Mouse (Mus musculus) midbrain, embryonic 10.5 days (tissue): ENCODE measurements at regions not wholly inside any gene's neighbourhood (a gene's known extent, or its start where the extent isn't known, plus 50 kb on each side); places are given as distances from the start of the nearest gene placed in this dataset.

Experiments used
- DNase-seq: peaks from one replicate; pipeline ENCODE4 v3.0.0-alpha.2; 2017; ENCODE audit warnings: low spot score
- H3K27ac ChIP-seq: fragments of 300-500 bp; sonication (generic); replicated peaks from 2 replicates; pipeline ENCODE4 v1.5.1; 2016; ENCODE audit warnings: mild to moderate bottlenecking
- H3K27me3 ChIP-seq: fragments of 300-500 bp; sonication (generic); 2 replicates; pipeline ENCODE4 v1.6.1; 2016; ENCODE audit warnings: low read depth, mild to moderate bottlenecking; ENCODE audit not compliant: poor library complexity, severe bottlenecking
- H3K36me3 ChIP-seq: fragments of 300-500 bp; sonication (generic); 2 replicates; pipeline ENCODE4 v1.6.1; 2016; ENCODE audit warnings: mild to moderate bottlenecking, moderate library complexity
- H3K4me1 ChIP-seq: fragments of 300-500 bp; sonication (generic); 2 replicates; pipeline ENCODE4 v1.6.1; 2016
- H3K4me3 ChIP-seq: fragments of 300-500 bp; sonication (generic); 2 replicates; pipeline ENCODE4 v1.5.1; 2016; ENCODE audit warnings: mild to moderate bottlenecking, moderate library complexity
- H3K9me3 ChIP-seq: fragments of 300-500 bp; sonication (generic); replicated peaks from 2 replicates; pipeline ENCODE4 v1.6.1; 2016; ENCODE audit warnings: mild to moderate bottlenecking
- WGBS: fragments of 180-500 bp; shearing (Covaris S2); methylation state at CpG from one replicate; pipeline ENCODE4 v1.1.7; 2016; 5-methylcytosine and 5-hydroxymethylcytosine counted together

DNA sequence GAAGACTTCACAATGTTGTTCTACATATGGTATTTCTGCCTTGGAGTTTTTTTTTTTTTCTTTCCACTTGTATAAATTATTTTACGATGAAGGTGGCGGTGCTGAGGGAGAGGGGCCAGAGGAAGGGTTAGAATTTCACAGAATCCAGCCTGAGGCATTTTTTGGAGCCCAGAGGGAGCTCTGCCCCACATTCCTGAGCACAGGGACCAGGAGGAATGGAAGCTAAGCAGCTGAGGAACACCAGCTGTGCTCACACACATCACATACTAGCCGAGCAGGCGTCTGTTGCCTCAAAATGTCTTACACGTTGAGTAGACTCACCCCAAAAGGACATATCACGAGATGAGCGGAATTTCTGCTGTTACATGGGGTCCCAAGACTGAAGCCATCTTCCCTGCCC lies 414.1 kb upstream of the Zmiz1 start:
- Histone ChIP-seq H3K36me3 (no peaks in the 10 kb centered on the region), H3K4me1 (peaks cover 22% of the 10 kb centered on the region), H3K9me3 (no peaks in the 10 kb centered on the region), H3K27ac (0 out of 2 replicates have a peak overlapping the region, but pooled peaks have one; percentile 1), H3K4me3 (no peak overlapping the region), H3K27me3 (no peaks in the 10 kb centered on the region; the same call in 1 of the 2 replicates)
- no peak for DNase-seq
- 74% methylated on average over 7 of the region's 7 CpGs for WGBS

DNA sequence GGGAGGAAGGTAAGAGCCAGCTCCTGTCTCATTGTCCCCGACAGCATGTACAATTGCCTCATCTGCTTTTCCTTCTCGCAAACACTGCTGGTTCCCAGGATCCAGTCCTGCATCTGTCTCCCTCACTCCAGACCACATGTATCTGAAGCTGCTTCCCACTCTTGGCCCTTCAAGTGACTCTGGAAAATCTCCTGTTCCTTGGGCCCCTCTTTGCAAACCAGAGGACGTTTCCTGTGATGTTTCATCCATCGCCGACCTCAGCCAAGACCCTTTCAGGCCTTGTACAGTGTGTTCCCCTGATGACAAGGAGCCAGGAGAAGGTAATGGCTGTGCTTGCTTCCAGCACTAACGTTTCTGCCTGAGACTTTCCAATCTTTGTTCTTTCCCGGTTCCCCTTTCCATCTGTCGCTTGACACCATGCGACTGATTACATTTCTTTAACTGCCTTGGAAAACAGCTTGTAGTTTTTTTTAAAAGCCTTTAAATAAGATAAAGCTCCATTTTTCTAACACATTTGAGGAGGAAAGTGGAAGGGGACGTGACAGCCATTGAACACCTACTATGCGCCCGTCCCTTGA lies 408.2 kb upstream of the Zmiz1 start:
- Histone ChIP-seq H3K9me3 (no peaks in the 10 kb centered on the region), H3K27me3 (no peaks in the 10 kb centered on the region; the same call in 1 of the 2 replicates), H3K4me3 (no peak overlapping the region), H3K27ac (no peak overlapping the region), H3K4me1 (peaks cover 9% of the 10 kb centered on the region; the same call in 1 of the 2 replicates), H3K36me3 (no peaks in the 10 kb centered on the region)
- 83% methylated on average over 12 of the region's 12 CpGs for WGBS
- no peak for DNase-seq

DNA sequence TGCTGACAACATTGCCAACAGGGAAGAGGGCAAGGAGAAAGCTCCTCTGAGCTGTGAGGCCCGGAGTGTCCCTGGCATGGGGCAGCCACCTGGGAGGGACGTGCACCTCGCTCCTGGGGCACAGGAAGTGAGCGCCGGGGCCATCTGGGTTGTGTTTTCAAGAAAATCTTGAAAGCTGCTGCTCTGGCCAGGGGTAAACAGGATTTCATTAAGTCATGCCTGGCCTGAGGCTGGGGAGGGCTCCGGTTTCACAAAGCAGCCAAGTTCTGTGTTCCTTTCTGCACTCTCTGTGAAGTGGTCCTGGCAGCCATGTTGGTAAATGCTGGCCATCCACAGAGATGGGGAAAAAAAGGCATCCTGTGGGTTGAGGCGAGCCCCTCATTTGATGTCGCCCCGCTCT lies 406.8 kb upstream of the Zmiz1 start:
- Histone ChIP-seq H3K4me3 (no peak overlapping the region), H3K27ac (peak overlapping the region; percentile 61), H3K36me3 (no peaks in the 10 kb centered on the region), H3K9me3 (no peaks in the 10 kb centered on the region), H3K4me1 (peaks cover 6% of the 10 kb centered on the region; the same call in 1 of the 2 replicates), H3K27me3 (no peaks in the 10 kb centered on the region; the same call in 1 of the 2 replicates)
- DNase-seq = no peak
- WGBS = 84% methylated on average over 9 of the region's 9 CpGs

DNA sequence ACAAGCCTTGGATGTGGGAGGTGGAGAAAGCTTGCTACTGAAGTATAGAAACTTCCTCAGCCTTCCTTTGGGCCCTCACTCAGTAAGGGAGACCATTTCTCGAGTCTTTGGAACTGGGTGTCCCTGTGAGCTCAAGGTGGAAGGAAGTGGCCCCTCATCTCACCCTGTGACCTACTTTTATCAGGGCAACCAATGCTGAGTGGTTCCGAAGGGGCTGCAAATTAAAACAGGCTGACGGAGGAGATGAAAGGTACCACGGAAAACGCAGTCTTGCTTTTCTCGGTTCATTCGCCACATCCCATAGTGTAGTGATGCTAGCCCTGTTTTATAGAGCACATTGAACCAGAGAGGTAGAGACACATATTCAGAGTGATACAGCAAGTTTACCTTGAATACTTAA lies 399.6 kb upstream of the Zmiz1 start:
- no peaks in the 10 kb centered on the region for H3K36me3 ChIP-seq
- 82% methylated on average over 7 of the region's 7 CpGs for WGBS
- peaks cover 9% of the 10 kb centered on the region for H3K27me3 ChIP-seq
- H3K4me1 ChIP-seq = peaks cover 28% of the 10 kb centered on the region
- DNase-seq = no peak
- no peaks in the 10 kb centered on the region for H3K9me3 ChIP-seq
- H3K27ac ChIP-seq = peak overlapping the region; percentile 30; the same call in 1 of the 2 replicates
- H3K4me3 ChIP-seq = no peak overlapping the region

DNA sequence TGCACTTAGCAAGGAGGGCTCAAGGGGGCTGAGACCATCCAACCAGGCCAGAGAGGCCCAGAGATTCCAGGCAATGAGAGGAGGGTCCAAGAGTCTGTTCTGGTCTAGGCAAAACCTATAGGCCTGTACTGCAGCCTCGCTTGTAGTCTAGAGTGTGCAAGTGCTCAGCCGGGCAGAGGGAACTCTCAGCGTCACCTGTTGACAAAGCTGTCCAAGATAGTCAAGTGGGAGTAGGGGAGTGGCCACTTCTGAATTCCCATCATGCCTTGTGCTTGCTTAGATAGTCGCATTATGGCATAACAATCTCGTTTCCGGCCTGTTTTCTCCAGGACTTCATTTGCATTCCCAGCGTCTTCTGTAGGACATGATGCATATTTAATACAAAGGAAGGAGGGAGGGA lies 398.7 kb upstream of the Zmiz1 start:
- 90% methylated on average over 7 of the region's 7 CpGs for WGBS
- Histone ChIP-seq H3K4me1 (peaks cover 37% of the 10 kb centered on the region), H3K4me3 (no peak overlapping the region), H3K9me3 (no peaks in the 10 kb centered on the region), H3K27ac (no peak overlapping the region), H3K27me3 (peaks cover 14% of the 10 kb centered on the region), H3K36me3 (no peaks in the 10 kb centered on the region)
- no peak for DNase-seq

DNA sequence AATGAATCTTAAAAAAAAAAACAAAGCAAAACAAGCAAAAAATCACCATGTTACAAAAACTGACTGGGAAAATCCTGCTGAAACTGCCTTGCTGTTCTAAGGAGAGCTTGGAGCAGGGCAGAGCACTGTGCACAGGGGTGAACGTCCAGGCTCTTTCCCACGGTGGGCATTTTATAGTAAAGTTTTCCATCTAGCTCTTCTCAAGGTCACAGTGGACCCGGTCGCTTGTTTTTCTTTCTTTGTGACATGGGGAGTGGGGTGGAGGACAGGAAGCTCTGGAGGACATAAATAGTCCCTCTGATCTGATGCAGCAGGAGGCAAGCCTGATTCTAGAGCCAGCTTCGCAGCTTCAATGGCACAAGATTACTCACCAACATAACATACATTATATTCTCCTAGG lies 395.9 kb upstream of the Zmiz1 start:
- Histone ChIP-seq H3K36me3 (no peaks in the 10 kb centered on the region), H3K9me3 (no peaks in the 10 kb centered on the region), H3K4me3 (no peak overlapping the region), H3K27ac (no peak overlapping the region), H3K27me3 (peaks cover 14% of the 10 kb centered on the region), H3K4me1 (peaks cover 59% of the 10 kb centered on the region)
- 85% methylated on average over 5 of the region's 5 CpGs for WGBS
- no peak for DNase-seq

DNA sequence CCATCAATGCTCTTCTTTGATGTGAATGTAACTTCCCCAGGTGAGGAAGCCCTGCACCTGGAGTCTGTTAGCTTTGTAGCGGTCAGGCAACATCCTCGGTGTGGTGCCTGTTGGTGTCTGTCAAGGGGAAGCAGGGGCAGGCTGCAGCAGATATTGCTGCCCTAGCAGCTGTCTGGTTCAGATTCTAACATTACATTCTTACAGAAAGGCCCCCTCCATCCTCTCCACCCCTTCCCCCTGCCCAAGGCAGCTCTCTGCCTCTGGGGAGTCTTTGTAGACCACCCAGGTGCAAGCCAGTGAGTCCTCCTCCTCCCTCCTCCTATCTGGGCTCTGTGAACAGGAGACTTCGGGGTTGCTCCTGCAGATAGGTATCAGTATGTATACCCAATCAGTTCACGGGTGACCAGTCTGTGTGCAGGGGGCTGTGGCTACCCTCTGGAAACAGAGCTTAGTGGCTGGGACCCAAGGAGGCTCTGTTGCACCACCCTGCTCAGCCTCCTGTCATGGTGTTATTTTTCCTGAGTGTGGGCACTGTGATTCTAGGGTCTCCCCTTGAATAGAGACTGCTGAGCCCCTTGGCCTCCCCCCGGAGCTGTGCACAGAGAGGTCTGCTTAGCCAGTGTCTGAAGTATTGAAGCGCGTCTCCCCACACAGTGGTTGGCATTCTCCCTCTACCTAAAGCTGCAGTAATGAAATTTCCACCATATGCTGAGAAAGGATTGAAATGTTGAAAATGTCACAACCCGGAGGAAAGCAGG lies 394.6 kb upstream of the Zmiz1 start:
- peak overlapping the region; percentile 73 for H3K27ac ChIP-seq
- H3K36me3 ChIP-seq = no peaks in the 10 kb centered on the region
- H3K4me1 ChIP-seq = peaks cover 49% of the 10 kb centered on the region
- no peaks in the 10 kb centered on the region for H3K9me3 ChIP-seq
- no peak for DNase-seq
- H3K27me3 ChIP-seq = peaks cover 14% of the 10 kb centered on the region
- no peak overlapping the region for H3K4me3 ChIP-seq
- WGBS = 53% methylated on average over 8 of the region's 8 CpGs

DNA sequence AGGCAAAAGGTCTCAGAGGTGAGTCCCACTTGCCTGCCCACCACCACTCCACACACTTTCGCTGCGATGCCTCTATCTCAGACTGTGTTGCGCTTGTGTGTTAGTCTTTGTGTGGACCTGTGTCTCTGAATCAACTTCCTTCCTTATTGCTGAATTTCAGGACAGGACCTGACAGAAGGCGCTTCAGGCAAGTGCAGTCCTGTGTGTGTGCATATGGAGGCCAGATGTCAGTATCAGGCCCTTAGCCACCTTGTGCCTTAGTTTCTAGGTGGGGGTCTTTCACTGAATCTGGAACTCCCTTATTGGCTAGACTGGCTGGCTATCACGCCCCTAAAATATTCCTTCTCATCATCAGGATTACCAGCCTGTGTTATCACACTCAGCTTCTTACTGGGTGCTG lies 391.6 kb upstream of the Zmiz1 start:
- DNase-seq = no peak
- peaks cover 43% of the 10 kb centered on the region for H3K4me1 ChIP-seq

DNA sequence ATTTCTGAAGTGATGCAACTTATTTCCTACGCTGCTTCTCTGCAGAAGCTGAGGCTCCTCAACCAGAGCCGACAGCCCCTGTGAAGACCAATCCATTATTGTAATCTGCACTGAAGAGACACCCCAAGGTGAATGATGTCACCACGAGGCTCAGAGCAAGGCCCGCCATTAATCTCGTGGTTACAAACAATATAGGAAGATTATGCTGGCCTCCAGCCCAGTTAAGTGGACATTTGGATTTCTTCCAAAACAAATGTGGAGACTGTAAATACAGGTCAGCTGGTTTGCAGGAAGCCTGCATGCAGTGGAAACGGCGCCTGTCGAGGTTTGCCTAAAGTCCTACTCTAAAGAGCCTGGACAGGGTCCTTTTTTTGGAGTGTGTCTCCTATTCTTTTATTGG lies 390.6 kb upstream of the Zmiz1 start:
- H3K4me1 ChIP-seq = peaks cover 47% of the 10 kb centered on the region
- H3K27ac ChIP-seq = no peak overlapping the region
- no peaks in the 10 kb centered on the region for H3K9me3 ChIP-seq
- no peaks in the 10 kb centered on the region for H3K36me3 ChIP-seq
- no peak overlapping the region for H3K4me3 ChIP-seq
- no peak for DNase-seq
- peaks cover 10% of the 10 kb centered on the region for H3K27me3 ChIP-seq
- 82% methylated on average over 8 of the region's 8 CpGs for WGBS

More for the DNA sequence above, 391.6 kb upstream of the Zmiz1 start:
- Histone ChIP-seq H3K36me3 (no peaks in the 10 kb centered on the region), H3K27ac (no peak overlapping the region), H3K4me3 (no peak overlapping the region), H3K9me3 (no peaks in the 10 kb centered on the region), H3K27me3 (peaks cover 14% of the 10 kb centered on the region)
- 90% methylated on average over 5 of the region's 5 CpGs for WGBS

DNA sequence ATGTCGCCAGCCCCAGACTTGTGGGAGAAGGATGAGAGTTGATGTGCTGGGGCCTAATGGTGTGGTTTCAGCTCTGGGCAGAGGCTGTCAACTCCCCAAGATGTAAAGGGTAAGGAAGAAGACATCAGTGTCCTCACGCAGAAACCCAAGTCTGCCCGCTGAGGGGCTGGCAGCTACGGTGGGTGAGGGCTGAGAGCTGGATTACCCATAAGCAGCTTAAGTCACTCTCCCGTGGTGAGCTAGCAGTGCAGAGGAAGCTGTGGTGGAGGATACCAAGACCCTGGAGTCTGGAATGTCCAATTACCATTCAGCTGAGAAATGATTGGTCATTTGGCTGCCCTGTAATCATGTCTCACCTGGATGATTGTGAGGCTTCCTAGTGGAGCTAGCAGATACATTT lies 385.8 kb upstream of the Zmiz1 start:
- Histone ChIP-seq H3K36me3 (no peaks in the 10 kb centered on the region), H3K27me3 (no peaks in the 10 kb centered on the region; the same call in none of the 2 replicates), H3K27ac (0 out of 2 replicates have a peak overlapping the region, but pooled peaks have one; percentile 28), H3K4me1 (peaks cover 20% of the 10 kb centered on the region), H3K9me3 (no peaks in the 10 kb centered on the region), H3K4me3 (no peak overlapping the region)
- DNase-seq = no peak
- WGBS = 21% methylated on average over 5 of the region's 5 CpGs

DNA sequence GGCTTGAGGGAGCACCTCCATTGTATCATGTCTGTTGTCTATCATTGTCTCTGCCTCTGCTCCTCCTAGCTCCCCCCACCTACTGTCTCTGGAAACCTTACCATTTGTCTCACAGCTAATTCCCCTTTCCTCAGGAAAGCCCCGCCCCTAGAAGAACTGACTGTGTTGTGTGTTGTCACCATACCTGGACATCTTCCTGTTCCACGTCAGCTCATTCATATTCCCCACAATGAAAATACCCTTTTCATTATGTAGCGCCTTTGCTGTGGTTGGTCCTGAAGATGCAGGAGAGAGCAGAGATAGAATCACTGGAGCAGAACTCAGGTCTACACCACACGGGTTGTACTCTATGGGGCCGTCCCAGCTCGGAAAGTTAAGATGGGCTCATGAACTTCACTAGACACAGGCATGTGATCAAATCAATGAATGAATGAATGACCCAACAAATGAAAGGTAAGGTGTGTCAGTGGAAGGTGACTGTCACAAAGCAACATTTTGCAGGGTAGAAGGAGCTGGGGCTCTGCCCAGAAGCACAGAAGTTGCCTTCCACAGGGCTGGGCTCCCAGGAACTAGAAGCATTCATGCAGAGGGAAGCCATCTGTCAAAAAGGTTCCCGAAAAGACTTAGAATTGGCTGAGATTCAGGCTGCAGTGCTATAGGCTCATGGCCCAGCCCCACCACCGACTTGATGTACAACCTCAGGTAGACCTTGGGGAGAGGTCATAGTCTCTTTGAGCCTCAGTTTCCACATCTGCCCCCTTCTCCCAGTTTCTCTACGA lies 384.8 kb upstream of the Zmiz1 start:
- WGBS = 89% methylated on average over 9 of the region's 9 CpGs
- Histone ChIP-seq H3K4me3 (no peak overlapping the region), H3K27ac (no peak overlapping the region), H3K27me3 (no peaks in the 10 kb centered on the region; the same call in none of the 2 replicates), H3K4me1 (peaks cover 20% of the 10 kb centered on the region), H3K36me3 (no peaks in the 10 kb centered on the region), H3K9me3 (no peaks in the 10 kb centered on the region)
- DNase-seq = no peak

DNA sequence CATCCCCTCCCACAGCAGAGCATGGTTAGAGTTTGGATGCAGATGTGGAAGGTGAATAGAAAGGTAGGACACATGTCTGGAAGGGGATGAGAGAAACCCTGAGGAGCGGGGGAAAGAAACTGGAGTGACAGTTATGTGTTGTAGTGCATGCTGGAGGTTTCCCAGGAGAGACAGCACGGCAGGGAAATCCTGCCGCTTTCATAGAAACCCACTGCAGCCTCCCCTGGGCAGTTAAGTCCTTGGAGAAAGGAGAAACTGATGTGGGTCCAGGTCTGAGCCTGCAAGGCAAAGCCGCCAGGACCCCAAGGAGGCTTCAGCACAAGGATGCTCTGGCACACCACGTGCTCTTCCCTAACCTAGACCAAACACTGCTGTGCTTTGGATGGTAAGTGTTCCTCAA lies 384.1 kb upstream of the Zmiz1 start:
- 93% methylated on average over 5 of the region's 5 CpGs for WGBS
- no peak for DNase-seq
- Histone ChIP-seq H3K27me3 (no peaks in the 10 kb centered on the region; the same call in none of the 2 replicates), H3K4me1 (peaks cover 20% of the 10 kb centered on the region), H3K4me3 (no peak overlapping the region), H3K27ac (peak overlapping the region; percentile 57; the same call in 1 of the 2 replicates), H3K36me3 (no peaks in the 10 kb centered on the region), H3K9me3 (no peaks in the 10 kb centered on the region)
